Mouse (Mus musculus) spleen, adult 10 weeks (tissue): ENCODE results near the gene Per2. TPM values are rescaled to one million over a fixed set of nuclear protein-coding genes. Genes with fewer than 3 reads are reported as not detected.

Experiments used
- polyA plus RNA-seq: library from polyadenylated mRNA; stranded (reverse); fragments of 350-450 nt; fragmentation: Illumina TruSeq; extraction: RNeasy Lipid Tissue Mini Kit (QIAGEN cat#74804); gene quantifications from one replicate; pipeline ENCODE4 v1.2.3, GENCODE M21; 2015; ENCODE audit warnings: low replicate concordance; ENCODE audit not compliant: insufficient read depth

Per2 gene
- 4.1 TPM for polyA plus RNA-seq

GRCm38 (mm10) chr1:91459059-91459809 is at the start of gene Per2:
Gene Per2, minus strand, starts transcription at chr1:91459324.

GRCm38 (mm10) chr1:91494457-91495140 is 35.5 kb upstream of the Per2 start, which contains the start of gene Traf3ip1:
Gene Traf3ip1, plus strand, starts transcription at chr1:91494647.

GRCm38 (mm10) chr1:91413898-91414594 is 45.1 kb downstream of the Per2 start, which contains the start of gene Hes6:
Gene Hes6, minus strand, starts transcription at chr1:91414038.

GRCm38 (mm10) chr1:91398260-91399062 is 60.7 kb downstream of the Per2 start, which contains the start of gene Ilkap:
Gene Ilkap, minus strand, starts transcription at chr1:91398815.

GRCm38 (mm10) chr1:91366215-91367108 is 92.7 kb downstream of the Per2 start, which contains the start of gene Erfe:
Gene Erfe, plus strand, starts transcription at chr1:91366430.

Other genes starting within 250 kb of the Per2 start
- gene Ube2f, start 209.0 kb downstream of the Per2 start, polyA plus RNA-seq, result 101 TPM
- gene Scly, start 161.0 kb downstream of the Per2 start, polyA plus RNA-seq, result 22.0 TPM
- gene Espnl, start 137.2 kb downstream of the Per2 start, polyA plus RNA-seq, result 0.04 TPM
- gene Klhl30, start 108.3 kb downstream of the Per2 start, polyA plus RNA-seq, result 0.23 TPM
- 0.28 TPM for gene Erfe, start 92.9 kb downstream of the Per2 start, polyA plus RNA-seq
- 132 TPM for gene Ilkap, start 60.5 kb downstream of the Per2 start, polyA plus RNA-seq
- 15.8 TPM for gene Hes6, start 45.3 kb downstream of the Per2 start, polyA plus RNA-seq
- 7.5 TPM for gene Traf3ip1, start 35.3 kb upstream of the Per2 start, polyA plus RNA-seq
- 16.2 TPM for gene Asb1, start 81.2 kb upstream of the Per2 start, polyA plus RNA-seq